Mouse (Mus musculus) myocyte (in vitro differentiated cells): ENCODE data around the gene Crebzf. TPM values are rescaled to one million over a fixed set of nuclear protein-coding genes. Genes with fewer than 3 reads are reported as not detected.

ENCODE experiments used
- H3K27me3 ChIP-seq: one replicate; pipeline ENCODE4 v1.6.1; 2011; ENCODE audit not compliant: control insufficient read depth, insufficient read depth, insufficient read length
- H3K36me3 ChIP-seq: one replicate; pipeline ENCODE4 v1.6.1; 2011; ENCODE audit not compliant: control insufficient read depth, insufficient read depth
- H3K4me2 ChIP-seq: one replicate; pipeline ENCODE4 v1.6.1; 2011; ENCODE audit warnings: low read depth, control low read depth
- H3K4me3 ChIP-seq: one replicate; pipeline ENCODE4 v1.5.1; 2011; ENCODE audit warnings: mild to moderate bottlenecking, control low read depth, moderate library complexity
- H3K79me2 ChIP-seq: one replicate; pipeline ENCODE4 v1.6.1; 2011; ENCODE audit not compliant: control insufficient read depth, insufficient read depth
- H3ac ChIP-seq: one replicate; pipeline ENCODE4 v1.6.1; 2011; ENCODE audit not compliant: control insufficient read depth, insufficient read length
- CEBPB ChIP-seq: IDR thresholded peaks from 2 replicates; pipeline ENCODE4 v1.6.1; 2011; ENCODE audit warnings: mild to moderate bottlenecking, moderate library complexity; ENCODE audit not compliant: poor library complexity, insufficient read depth, severe bottlenecking
- E2F4 ChIP-seq: IDR thresholded peaks from one replicate; pipeline ENCODE4 v1.6.1; 2011; ENCODE audit warnings: mild to moderate bottlenecking, control low read depth, moderate library complexity; ENCODE audit not compliant: insufficient read depth
- MAX ChIP-seq: IDR thresholded peaks from one replicate; pipeline ENCODE4 v1.6.1; 2011; ENCODE audit warnings: low read depth, mild to moderate bottlenecking, control low read depth
- MYOD1 ChIP-seq, 3 experiments: IDR thresholded peaks; one replicate each; pipeline ENCODE4 v1.6.1; 2011; ENCODE audit warnings: control low read depth in 2 of 3, low read depth in 2 of 3, mild to moderate bottlenecking in 2 of 3, moderate library complexity in 1 of 3; ENCODE audit not compliant: insufficient read length in 2 of 3, control insufficient read depth in 1 of 3
- MYOG ChIP-seq, 3 experiments: IDR thresholded peaks; one replicate each; pipeline ENCODE4 v1.6.1; 2011; ENCODE audit warnings: control low read depth in 2 of 3, low read depth in 2 of 3, mild to moderate bottlenecking in 2 of 3; ENCODE audit not compliant: insufficient read length in 2 of 3, control insufficient read depth in 1 of 3, insufficient read depth in 1 of 3
- POLR2A ChIP-seq: IDR thresholded peaks from one replicate; pipeline ENCODE4 v1.6.1; 2011; ENCODE audit warnings: low read depth, mild to moderate bottlenecking, control low read depth, moderate library complexity; ENCODE audit not compliant: insufficient read length
- POLR2AphosphoS2 ChIP-seq: IDR thresholded peaks from one replicate; pipeline ENCODE4 v1.6.1; 2011; ENCODE audit warnings: low read depth, control low read depth; ENCODE audit not compliant: insufficient read length
- REST ChIP-seq: IDR thresholded peaks from one replicate; pipeline ENCODE4 v1.6.1; 2011; ENCODE audit warnings: mild to moderate bottlenecking, control low read depth, moderate library complexity; ENCODE audit not compliant: insufficient read depth, insufficient read length
- SRF ChIP-seq: IDR thresholded peaks from one replicate; pipeline ENCODE4 v1.6.1; 2011; ENCODE audit warnings: low read depth; ENCODE audit not compliant: control insufficient read depth, insufficient read length
- TCF12 ChIP-seq: IDR thresholded peaks from one replicate; pipeline ENCODE4 v1.6.1; 2011; ENCODE audit warnings: mild to moderate bottlenecking, control low read depth; ENCODE audit not compliant: poor library complexity, insufficient read depth, severe bottlenecking
- TCF3 ChIP-seq: IDR thresholded peaks from one replicate; pipeline ENCODE4 v1.6.1; 2011; ENCODE audit warnings: low read depth, control low read depth; ENCODE audit not compliant: insufficient read length
- USF1 ChIP-seq: IDR thresholded peaks from one replicate; pipeline ENCODE4 v1.6.1; 2011; ENCODE audit warnings: low read depth, mild to moderate bottlenecking, control low read depth, moderate library complexity
- polyA plus RNA-seq: library from polyadenylated mRNA; unstranded; fragments of >200 nt; fragmentation: generic; extraction: Trizol; gene quantifications from one replicate; pipeline ENCODE4 v1.2.1, GENCODE M21; 2012; ENCODE audit warnings: missing spikeins

The Crebzf gene
- polyA plus RNA-seq, 1 experiment = 18.0 TPM

DNA sequence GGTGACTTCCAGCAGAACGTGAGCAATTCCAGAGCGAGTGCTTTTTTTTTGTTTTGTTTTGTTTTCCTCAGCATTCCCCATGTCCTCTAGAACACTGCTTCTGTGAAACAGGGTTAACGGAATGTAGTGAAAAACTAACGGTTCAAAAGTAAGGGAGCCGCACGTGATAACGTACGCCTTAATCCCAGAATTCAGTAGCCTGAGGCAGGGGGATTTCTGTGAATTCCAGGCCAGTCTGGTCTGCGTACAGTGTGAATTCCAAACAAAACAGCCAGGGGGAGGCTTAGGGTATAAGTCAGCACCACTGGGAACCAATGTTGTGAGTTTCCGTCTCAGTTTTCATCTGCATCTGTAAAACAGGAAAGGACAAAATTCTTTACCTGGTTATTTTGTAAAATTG is 15.0 kb downstream of the Crebzf start:
- peak overlapping the region; percentile 60 for H3ac ChIP-seq
- no peak for TF ChIP-seq E2F4
- TF ChIP-seq POLR2AphosphoS2 = no peak
- no peak for TF ChIP-seq CEBPB
- no peak for TF ChIP-seq MAX
- H3K36me3 ChIP-seq = peaks cover 24% of the 10 kb centered on the region
- peak overlapping the region; percentile 80 for H3K4me3 ChIP-seq
- peak overlapping the region; percentile 94 for H3K4me2 ChIP-seq
- no peaks in the 10 kb centered on the region for H3K27me3 ChIP-seq
- H3K79me2 ChIP-seq = peaks cover 14% of the 10 kb centered on the region

DNA sequence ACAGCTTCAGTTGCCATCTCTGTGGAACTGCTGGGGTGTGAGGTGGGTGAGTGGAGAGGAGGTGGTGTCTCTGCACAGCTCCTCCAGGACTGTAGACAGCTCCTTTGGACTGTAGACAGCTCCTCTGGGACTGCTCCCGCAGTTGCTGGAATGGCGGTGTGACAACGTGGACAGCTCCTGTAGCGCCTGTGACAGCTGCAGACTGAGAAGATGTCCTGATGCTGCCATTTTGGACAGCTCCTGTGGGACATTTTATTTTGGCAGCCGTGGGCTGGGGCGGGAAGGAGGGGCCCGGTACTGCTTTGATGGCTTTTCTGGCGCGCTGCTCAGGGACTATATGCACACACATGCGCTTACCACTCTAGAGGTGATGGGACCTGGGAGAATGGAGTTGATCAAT is 17.8 kb downstream of the Crebzf start:
- peak; percentile 76 for TF ChIP-seq REST
- TF ChIP-seq MYOG (IDR thresholded peaks at IDR 0.05; ENCODE audit: control insufficient read depth in 1 of 3, insufficient read depth in 1 of 3, insufficient read length in 2 of 3, low read depth in 2 of 3) = peak in 2 of 3 experiments; percentile 11 to 74
- TF ChIP-seq MYOD1 (IDR thresholded peaks at IDR 0.05; ENCODE audit: control insufficient read depth in 1 of 3, insufficient read length in 2 of 3, low read depth in 2 of 3) = peak in 2 of 3 experiments; percentile 44 to 75
- no peak for TF ChIP-seq SRF
- Histone ChIP-seq H3K27me3 (no peaks in the 10 kb centered on the region), H3K4me3 (no peak overlapping the region), H3K79me2 (peaks cover 14% of the 10 kb centered on the region), H3K4me2 (no peak overlapping the region), H3ac (no peak overlapping the region), H3K36me3 (no peaks in the 10 kb centered on the region)

DNA sequence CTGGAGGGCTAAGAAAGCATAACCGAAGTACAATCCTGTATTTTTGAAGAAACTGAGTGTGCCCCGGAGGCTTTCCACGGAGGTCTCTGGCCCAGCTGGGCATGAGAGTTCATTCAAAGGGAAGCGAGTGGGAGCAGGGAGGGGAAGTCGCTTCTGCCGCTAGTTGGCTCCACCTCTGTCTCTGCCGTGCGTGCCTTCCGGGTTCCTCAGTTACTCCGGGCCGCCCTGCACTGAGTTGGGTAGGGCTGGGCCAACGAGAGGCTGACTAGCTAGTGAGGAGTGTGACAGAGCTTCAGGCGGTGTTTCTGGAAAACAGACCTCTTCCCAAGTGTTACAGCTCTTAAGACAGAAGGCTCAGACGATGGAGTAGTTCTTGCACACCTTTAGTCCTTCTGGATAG is 18.4 kb downstream of the Crebzf start:
- Histone ChIP-seq H3K36me3 (no peaks in the 10 kb centered on the region), H3ac (no peak overlapping the region), H3K27me3 (no peaks in the 10 kb centered on the region), H3K4me3 (no peak overlapping the region), H3K4me2 (no peak overlapping the region), H3K79me2 (peaks cover 8% of the 10 kb centered on the region)
- no peak for TF ChIP-seq MAX
- TF ChIP-seq REST = no peak
- no peak for TF ChIP-seq MYOD1 (IDR thresholded peaks at IDR 0.05; ENCODE audit: control insufficient read depth in 1 of 3, insufficient read length in 2 of 3, low read depth in 2 of 3)
- TF ChIP-seq MYOG (IDR thresholded peaks at IDR 0.05; ENCODE audit: control insufficient read depth in 1 of 3, insufficient read depth in 1 of 3, insufficient read length in 2 of 3, low read depth in 2 of 3) = no peak
- no peak for TF ChIP-seq USF1
- TF ChIP-seq TCF12 = no peak
- TF ChIP-seq POLR2AphosphoS2 = no peak
- no peak for TF ChIP-seq TCF3

- H3K79me2 ChIP-seq = peaks cover 5% of the 10 kb centered on the region
- H3K4me2 ChIP-seq = no peak overlapping the region
- TF ChIP-seq MYOG (IDR thresholded peaks at IDR 0.05; ENCODE audit: control insufficient read depth in 1 of 3, insufficient read depth in 1 of 3, insufficient read length in 2 of 3, low read depth in 2 of 3) = no peak
- no peak for TF ChIP-seq POLR2AphosphoS2
- no peak for TF ChIP-seq TCF3
- TF ChIP-seq MAX = no peak
- no peak for TF ChIP-seq REST
- no peak for TF ChIP-seq E2F4
- no peak for TF ChIP-seq CEBPB
- H3K27me3 ChIP-seq = no peaks in the 10 kb centered on the region
- no peaks in the 10 kb centered on the region for H3K36me3 ChIP-seq
- H3ac ChIP-seq = no peak overlapping the region
- no peak overlapping the region for H3K4me3 ChIP-seq
Measured at GRCm38 (mm10) chr7:90461441-90461840, 18.9 kb downstream of the Crebzf start.

DNA sequence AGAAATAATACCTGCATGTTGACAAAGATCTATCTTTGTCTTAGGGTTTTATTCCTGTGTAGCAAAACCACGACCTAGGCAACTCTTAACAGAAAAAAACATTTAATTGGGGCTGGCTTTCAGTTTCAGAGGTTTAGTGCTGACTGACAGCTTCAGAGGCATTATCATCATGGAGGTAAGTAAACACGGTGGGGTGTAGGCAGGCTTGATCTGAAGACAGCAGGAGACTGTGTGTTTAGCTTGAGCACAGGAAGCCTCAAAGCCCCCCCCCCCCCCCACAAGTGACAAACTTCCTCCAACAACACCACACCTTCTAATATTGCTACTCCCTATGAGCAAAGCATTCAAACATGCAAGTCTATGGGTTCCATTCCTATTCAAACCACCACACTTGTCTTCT is 31.0 kb downstream of the Crebzf start:
- H3K4me2 ChIP-seq = no peak overlapping the region
- H3ac ChIP-seq = no peak overlapping the region
- H3K27me3 ChIP-seq = no peaks in the 10 kb centered on the region
- TF ChIP-seq CEBPB = no peak
- TF ChIP-seq SRF = no peak
- no peak for TF ChIP-seq MAX
- TF ChIP-seq TCF12 = no peak
- no peak for TF ChIP-seq REST
- TF ChIP-seq MYOD1 (IDR thresholded peaks at IDR 0.05; ENCODE audit: control insufficient read depth in 1 of 3, insufficient read length in 2 of 3, low read depth in 2 of 3) = no peak
- no peak for TF ChIP-seq USF1
- no peak for TF ChIP-seq POLR2AphosphoS2
- TF ChIP-seq MYOG (IDR thresholded peaks at IDR 0.05; ENCODE audit: control insufficient read depth in 1 of 3, insufficient read depth in 1 of 3, insufficient read length in 2 of 3, low read depth in 2 of 3) = no peak
- TF ChIP-seq E2F4 = no peak
- TF ChIP-seq POLR2A = no peak
- no peak for TF ChIP-seq TCF3
- H3K4me3 ChIP-seq = no peak overlapping the region
- peaks cover 10% of the 10 kb centered on the region for H3K79me2 ChIP-seq
- H3K36me3 ChIP-seq = peaks cover 3% of the 10 kb centered on the region
